Mouse (Mus musculus): Measurements from ENCODE around the gene Tmtc4. TPM values are rescaled to one million over a fixed set of nuclear protein-coding genes. Genes with fewer than 3 reads are reported as not detected.

Gene Tmtc4
- 10 to 100 TPM; 17.9 to 33.1 (median 26.4) TPM for total RNA-seq (2022)

DNA sequence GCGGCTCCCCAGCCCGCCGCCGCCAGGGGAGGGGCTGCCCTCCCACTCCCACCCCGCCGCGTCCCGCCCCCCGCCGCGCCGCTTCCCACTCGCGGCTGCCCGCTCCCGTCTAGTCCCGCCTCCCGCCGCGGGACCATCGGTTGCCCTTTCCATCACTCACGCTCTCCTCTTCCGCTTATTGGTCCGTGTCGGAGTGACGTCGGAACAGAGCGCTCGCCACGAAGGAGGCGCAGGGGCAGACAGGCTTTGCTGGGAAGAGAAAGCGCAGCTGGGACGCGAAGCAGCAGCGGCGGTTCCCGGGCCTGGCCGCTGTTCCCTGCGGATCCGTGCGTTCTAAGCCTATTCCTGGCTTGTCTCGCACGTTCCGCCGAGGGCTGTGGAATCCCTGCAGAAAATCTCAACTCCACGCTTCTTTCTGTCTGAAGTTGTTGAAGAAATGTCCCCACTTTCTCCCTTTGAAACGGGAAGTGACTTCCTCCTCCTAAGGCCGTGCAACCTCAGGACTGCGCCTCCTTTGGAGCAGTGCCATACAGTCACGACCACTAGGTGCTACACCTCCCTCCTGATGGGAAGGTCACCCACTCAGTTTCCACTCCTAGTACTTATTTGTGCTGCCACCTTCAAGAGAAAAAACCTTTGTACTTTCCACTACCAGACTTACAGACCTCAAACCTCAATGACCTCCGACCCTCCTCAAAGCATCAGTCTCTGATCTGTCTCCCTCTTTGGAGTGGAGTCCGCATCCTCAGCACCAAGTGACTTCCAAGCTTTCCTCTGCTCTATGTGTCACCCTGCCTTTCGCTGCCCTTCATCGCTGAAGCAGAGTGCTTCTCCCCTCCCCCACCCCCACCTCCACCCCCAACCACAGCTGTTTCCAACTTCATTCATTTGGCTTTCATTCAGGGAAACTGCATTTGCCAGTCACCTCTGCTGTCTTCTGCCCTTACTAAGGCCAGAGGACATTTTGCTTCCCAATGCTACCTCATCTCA, at the start of gene Tmtc4:
Tmtc4 (minus strand) TSS at position 810 of the 990 bp plus-strand sequence.
- peak; percentile 90 to 93 for DNase-seq (ENCODE audit: low spot score in 2 of 2)

DNA sequence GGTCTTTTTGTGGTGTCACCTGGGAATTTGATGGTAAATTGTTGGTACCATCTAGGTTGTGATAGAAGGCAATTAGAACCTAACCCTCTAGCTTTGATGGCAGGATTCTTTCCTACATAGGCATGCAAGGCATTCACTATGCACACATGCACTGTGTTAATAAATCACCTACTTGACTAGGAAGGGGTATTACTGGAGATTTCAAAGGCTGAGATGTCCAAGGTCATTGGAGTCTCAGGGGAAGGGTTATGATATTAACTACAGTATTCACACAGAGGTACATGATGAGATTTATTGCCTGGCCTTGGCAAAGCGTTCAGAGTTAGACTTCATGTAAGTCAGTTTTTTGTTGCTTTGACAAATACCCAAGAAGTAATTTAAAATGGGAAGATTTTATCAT, 48.6 kb upstream of the Tmtc4 start:
- DNase-seq (ENCODE audit: low spot score in 2 of 2) = no peak

DNA sequence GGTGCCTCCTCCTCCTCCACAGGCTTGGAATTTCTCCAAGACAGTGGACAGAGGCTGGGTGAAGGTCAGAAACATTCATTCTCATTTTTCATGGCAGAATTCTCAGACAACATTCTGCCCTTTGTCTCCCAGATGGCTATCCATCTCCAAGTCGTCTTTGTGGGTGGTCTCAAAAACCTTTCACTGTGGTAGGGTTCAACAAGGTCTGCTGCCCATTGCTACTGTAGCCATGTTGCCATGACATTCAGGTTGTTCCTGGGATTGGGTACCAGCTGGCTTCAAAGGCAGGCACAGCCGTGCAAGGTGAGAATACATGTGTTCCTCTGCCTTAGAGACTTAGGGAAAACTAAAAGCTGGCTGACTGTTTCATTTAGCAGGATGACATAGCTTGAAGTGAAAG, 44.0 kb upstream of the Tmtc4 start:
- no peak for DNase-seq (ENCODE audit: low spot score in 2 of 2)

DNA sequence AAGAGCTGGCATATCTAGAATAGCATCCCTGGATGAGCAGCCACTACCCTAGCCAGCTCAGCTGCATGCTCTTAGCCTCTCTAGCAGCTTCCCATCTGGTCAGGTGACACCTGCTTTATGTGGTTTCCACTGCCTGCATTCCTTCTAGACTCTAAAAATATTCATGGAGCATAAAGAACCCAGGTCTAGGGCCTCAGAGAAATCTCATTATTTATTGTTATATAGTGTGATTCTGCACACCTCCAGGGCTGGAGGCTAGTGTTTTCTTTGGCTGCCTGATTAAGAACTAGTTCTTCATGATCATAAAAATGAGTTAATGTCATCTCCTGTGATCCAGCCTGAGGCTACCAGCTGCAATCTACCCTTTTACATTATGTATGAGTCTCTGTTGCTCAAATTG, 39.1 kb upstream of the Tmtc4 start:
- no peak for DNase-seq (ENCODE audit: low spot score in 2 of 2)

DNA sequence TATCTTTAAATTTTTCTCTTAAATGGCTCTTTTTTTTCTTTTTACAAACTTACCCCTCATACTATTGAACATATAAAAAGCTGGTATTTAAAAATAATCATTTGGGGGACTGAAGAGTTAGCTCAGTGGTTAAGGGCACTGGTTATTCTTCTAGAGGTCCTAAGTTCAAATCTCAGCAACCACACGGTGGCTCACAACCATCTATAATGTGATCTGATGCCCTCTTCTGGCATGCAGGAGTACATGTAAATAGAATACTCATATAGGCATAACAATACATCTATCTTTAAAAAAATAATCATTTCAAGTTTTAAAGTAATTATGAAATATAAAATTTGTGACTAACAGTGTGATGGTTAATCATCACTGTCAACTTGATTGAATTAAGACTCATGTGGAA, 32.5 kb upstream of the Tmtc4 start:
- no peak for DNase-seq (ENCODE audit: low spot score in 2 of 2)

DNA sequence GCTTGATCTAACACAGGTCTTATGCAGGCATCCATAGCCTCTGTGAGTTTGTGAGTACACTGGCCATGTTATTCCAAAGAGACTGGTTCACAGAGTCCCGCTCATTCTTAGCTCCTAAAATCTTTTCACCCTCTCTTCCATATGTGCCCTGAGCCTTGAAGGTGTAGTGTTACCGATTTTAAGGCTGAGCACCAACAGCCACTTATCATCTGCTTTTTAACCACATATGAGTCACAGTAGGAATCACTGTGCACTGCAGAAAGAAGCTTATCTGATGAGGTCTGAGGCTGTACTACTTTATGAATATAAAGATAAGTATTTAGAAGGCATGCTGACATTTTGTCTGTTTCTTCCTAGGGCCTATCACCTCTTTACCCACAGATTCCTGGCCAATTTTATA, 31.9 kb upstream of the Tmtc4 start:
- no peak for DNase-seq (ENCODE audit: low spot score in 2 of 2)

DNA sequence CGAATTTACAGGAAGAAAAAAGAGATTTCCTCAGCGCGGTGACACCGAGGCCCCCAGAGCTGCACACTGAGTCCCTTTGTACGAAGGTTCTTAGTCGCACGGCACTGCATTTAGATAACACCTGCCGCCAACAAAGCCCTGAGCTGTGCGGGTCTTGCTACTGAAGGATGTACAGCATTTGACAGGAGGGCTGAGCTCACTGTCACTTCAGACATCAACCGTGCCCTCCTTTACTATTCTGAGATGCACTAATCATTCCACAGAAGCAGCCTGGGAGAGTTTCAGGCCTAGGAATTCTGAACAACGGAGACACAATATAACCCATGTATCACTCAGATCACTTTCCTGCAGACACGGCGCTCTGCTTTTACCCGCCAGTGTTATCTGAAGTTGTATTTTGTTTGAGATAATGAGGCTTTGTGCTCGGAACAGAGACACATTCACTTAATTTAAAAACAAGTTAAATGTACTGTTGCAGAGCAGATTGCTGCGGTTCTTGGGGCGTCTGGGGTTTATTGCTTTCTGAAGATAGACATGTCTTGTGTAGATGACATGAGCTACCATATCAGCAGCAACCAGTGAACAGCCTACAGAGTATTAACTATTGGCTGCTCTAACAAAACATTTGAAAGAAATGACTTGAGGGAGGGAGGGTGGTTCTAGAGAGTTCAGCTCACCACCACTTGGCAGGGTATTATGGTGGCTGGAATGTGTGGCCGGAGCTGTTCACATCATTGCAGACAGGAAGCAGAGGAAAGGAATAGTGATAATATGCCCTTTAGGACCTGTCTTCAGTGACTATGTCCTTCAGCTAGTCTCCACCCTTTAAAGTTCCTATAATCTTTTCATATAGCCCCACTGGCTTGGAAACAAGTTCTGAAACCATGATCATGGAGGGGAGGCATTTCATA, 25.5 kb upstream of the Tmtc4 start:
- DNase-seq (ENCODE audit: low spot score in 2 of 2) = no peak

DNA sequence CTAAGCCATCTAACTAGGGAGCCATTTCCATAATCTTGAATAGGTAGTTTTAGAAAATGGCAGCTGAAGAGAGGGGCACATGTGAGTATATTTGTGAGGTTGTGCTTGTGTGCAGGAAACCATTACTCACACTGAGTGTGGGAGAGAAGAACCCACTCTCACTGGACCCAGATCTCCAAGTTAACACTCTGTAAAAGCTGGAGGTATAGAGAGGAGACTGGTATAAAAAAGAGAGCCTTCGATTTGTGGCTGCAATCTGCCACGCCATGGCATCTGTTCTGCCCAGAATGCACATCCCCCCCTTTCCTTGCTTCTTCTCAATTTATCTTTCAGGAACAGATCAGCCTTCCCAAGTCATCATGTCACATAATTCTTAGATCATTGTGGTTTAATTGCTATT, 24.8 kb upstream of the Tmtc4 start:
- DNase-seq (ENCODE audit: low spot score in 2 of 2) = no peak

DNA sequence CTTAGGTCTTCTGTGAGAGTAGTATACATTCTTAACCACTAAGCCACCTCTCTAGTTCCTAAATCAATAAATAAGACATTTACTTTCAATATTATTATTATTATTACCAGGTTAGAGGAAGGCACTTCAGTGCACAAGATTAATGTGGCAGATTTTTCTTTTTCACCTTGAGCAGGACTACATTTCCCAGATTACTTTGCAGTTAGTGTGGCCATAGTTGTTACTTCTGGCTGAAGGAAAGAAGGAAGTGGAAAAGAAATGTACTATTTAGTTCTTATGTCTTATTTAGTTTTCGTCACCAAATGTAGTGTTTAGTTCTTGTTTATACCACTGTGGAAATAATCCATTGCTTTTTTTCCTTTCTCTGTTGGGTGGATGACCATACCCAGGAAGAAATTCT, 19.9 kb upstream of the Tmtc4 start:
- no peak for DNase-seq (ENCODE audit: low spot score in 2 of 2)

DNA sequence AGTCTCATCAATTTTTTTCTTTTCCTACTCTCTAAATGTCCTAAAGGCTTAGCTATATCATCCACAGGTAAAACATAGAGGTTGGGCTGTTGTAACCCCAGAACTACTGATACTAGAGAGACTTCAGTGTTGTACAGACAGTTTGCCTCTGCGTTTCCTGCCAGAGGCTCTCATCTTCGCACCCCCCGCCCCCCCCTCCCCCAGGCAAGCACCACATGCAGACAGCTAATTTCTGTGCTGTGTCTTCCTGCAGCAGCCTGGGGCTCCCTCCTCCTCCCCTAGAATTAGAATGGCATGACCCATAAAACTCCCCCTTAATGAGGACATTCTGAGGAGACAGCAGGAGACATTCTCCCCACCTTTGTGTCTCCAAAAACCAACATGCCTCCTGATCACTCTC, 17.6 kb upstream of the Tmtc4 start:
- no peak for DNase-seq (ENCODE audit: low spot score in 2 of 2)

DNA sequence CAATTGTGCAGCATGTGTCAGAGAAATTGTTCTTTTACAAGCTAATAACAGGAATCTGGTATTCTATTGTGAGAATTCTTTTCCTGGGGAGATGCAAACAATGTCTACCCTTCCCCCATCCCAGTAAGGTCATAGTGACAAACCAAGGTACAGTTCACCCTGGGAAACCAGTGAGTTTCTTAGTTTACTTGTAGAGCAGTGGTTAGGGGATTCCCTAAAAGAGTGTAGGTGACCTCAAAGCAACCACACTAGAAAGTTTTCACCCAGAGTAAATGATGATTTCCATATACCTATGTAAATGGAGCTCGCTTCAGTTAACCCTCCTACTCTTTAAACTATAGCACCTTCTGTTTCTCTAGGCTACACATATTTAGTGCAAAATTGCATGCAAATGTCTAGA, 13.6 kb upstream of the Tmtc4 start:
- no peak for DNase-seq (ENCODE audit: low spot score in 2 of 2)

DNA sequence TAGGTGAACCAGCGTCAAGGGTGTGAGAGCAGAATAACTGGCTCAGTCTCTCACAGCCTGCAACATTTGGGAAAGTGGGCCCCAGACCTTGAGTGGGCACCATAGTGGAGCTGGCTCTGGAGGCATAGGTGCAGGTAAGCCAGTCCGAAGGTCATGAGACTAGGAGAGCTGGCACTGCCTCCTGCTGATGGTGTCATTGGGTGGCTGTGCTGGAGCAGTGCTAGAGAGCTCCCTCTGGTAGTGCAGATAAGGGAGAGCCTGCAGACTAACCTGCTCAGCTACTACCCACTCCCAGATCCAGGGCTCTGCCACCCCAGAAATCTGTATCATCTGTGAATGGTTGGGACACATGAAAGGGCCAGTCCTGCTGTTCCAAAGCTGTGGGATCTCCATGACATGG, 10.1 kb upstream of the Tmtc4 start:
- no peak for DNase-seq (ENCODE audit: low spot score in 2 of 2)

DNA sequence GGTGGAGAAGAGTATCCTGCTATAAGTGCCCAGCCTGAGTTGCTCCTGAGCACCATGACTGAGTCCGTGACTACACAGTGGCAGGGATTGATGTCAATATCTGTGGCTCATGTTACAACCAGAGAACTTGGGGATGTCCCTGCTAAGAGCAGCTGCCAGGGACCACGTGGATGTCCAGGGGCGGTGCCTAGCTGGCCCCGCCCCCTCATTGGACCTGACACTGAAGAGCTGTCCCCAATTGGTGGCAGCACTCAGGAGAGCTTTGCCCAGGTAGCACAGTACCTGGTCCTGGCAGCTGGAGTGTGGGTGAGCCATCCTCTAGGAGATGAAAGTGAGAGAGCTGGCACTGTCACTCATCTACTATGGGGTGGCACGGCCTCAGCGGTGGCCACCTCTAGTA, 9.1 kb upstream of the Tmtc4 start:
- DNase-seq (ENCODE audit: low spot score in 2 of 2) = no peak

DNA sequence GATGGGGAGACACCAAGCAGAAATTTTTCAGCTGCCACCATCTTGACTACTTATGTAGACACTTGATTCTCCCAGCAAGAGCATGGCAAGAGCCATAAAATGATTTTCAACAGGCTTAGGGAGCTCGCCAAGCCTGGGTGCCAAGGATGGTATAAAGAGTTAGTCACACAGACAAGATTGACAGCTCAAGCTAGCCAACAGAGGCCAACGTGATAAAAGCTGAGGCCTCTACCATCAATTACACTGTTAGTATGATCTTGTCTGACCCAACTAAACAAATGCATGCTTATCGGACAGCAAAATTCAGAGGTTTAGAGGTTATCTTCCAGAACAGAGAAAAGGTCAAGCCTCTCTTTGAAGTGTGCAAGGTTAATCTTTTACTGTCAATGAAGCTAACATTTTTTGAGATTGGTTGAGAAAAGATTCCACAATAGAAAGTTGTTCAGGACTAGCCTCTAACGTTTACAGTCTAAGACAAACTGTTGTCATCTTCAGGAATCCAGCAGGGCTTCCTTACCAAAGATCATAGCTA, 6.8 kb upstream of the Tmtc4 start:
- DNase-seq (ENCODE audit: low spot score in 2 of 2) = no peak

DNA sequence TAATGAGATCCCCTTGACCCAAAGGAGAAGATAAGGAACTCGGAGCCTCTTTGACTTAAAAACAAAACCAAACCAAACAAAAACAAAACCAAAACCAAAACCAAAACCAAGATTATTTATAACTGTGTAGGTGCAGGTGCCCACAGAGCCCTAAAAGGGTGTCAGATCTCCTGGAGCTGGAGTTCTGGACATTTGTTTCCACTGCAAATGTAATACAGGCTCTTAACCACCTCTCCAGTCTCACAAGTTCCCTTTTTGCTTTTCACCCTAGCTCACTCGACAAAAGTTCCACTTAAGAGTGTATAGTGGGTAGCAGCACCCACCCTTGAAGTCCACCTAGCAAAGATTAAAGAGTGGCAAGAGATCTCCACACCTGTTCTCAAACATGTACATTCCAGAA, 2.6 kb upstream of the Tmtc4 start:
- DNase-seq (ENCODE audit: low spot score in 2 of 2) = no peak

DNA sequence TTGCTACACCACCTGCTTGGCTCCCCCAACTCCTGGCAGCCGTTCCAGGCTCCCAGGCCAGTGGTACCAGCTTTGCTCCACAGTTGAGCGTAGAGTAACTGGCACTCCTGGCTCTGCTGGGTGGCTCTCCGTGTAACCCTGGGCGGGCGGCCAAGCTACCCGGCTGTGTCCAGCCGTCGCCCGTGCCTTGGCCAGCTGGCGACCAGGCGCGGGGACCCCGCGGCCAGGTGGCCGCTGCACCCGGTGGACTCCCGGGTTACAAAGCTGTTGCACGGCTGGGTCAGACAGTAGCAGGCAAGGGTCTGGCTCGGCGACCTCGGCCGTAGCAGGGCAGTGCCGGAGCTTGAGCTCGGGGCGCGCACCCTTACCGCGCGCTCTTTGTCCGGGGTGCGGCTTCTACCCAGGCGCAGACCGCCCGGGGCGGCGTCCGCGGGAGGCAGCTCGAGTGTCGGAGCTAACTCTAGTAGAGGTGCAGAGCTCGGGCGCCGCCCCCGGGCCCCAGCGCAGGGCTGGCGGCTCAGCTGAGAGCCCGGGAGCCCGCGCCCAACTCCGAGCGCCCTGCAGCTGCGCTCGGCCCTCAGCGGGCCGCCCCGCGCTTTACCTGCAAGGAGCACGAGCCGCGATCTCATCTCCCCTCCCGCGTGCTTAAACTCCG, 1.1 kb downstream of the Tmtc4 start:
- DNase-seq (ENCODE audit: low spot score in 2 of 2) = peak; percentile 33 to 51

DNA sequence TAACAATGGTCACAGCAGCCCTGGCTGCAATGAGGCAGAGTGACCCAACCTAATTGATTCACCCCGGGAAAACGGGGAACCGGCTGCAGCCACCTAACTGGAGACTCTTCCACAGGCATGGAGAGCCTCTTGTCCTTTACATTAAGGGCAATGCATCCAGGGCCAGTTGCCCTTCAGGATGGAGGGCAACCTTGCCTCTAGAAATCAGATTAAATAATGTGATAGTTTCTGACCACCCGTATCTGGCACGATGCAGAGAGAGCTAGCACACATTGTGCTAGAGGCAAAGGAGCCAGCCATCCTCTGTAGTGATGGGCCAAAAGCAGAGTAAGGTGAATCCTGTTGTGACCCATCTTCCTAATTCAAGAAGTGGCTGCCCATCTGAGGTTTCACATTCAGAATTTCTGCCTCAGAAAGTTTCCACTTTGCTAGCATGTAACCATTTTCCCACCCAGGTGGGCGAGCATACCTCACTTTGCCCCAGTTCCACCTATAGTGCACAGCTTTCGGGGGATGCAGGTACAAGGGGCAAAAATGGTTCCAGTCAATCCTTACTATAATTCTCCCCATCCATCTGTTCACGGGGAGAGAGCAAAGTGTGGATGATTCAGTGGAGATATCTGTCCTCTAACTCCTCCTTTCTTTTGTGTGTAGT, 1.9 kb downstream of the Tmtc4 start:
- DNase-seq (ENCODE audit: low spot score in 2 of 2) = no peak

DNA sequence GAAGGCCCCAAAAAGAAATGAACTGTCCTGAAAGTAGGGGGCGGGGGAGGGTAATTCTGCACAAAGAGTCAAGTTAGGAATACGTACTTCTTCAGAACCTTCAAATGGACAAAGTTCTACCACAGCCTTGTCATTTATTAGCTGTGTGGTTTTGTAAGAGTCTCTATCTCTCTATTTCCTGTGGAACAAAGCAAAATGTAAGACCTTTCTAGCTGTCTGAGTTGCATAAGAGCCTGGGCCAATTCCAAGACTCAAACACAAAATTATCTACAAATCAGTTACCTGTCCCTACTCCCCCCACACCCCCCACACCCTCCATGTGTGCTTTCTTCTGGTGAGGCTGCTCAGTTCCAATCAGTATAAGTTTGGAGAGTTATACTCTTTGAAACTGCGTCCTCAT, 5.0 kb downstream of the Tmtc4 start:
- no peak for DNase-seq (ENCODE audit: low spot score in 2 of 2)

DNA sequence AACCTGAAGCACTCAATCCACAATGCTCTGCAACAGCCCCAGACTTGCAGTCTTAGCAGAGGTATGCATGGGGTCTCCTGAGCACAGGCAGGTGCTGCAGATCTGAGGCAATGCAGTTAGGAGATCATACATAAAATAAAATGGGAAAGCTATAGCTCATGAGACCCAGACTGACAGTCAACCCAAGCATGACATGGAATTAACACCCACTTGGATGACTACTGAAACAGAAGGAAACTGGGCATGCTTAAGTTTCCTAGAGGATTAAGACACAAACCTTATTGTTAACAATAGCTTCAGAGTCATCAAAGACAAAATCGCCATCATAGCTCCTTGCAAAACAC, 6.1 kb downstream of the Tmtc4 start:
- DNase-seq (ENCODE audit: low spot score in 2 of 2) = no peak

DNA sequence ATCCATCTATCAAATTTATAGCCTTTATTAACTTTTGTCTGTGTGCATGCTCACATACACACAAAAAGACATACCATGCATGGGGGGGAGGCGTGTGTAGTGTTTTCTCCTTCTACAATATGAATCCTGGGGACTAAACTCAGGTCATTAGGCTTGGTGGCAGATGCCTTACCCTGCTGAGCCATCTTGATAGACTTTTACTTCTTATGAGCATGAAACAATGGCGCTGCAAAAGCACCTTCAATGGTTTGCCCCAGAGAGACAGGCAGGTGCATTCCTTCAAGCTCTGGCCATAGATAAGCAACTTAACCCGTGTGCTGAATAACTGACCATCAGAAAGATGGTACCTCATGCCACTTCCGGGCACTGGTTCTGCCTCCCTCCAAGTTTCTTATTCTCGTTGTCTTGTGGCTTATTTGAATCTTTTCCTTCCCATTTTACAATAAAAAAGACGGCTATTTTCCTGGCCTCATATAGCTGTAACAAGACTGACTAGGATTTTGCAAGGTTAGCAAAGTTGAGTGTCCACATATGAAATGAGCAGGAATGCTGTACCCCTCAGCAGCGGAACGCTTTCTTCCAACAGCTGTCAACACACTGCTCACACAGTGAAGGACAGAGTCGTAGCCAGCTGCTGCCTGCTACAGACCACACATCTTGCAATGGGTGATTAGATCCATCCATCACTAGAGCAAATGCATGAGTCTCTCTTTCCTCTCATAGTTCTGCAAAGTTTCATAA, 6.6 kb downstream of the Tmtc4 start:
- DNase-seq (ENCODE audit: low spot score in 2 of 2) = no peak
